8 mouse cellular contexts compared by ENCODE assay signal in genomic region chr4:130668991-130669390, GRCm38 (mm10). TPM values are rescaled to one million over a fixed set of nuclear protein-coding genes. Genes with fewer than 3 reads are reported as not detected.
DNase-seq lines count a peak whose midpoint lies in the region; ATAC-seq and TF ChIP-seq lines count a peak whose summit lies in the region.

No protein-coding gene starts in this region.

- peaks cover 44% of the 10 kb centered on the region for H3K4me1 ChIP-seq in heart, embryonic 12.5 days (replicated peaks)
- peaks cover 13% of the 10 kb centered on the region for H3K4me1 ChIP-seq in thymus, adult 2 months (replicated peaks; ENCODE audit: control insufficient read depth, insufficient read depth, low read length)
- peaks cover 62% of the 10 kb centered on the region for H3K4me1 ChIP-seq in liver, embryonic 15.5 days (replicated peaks)

- no peak for TF ChIP-seq CTCF in thymus, adult 2 months (IDR thresholded peaks at IDR 0.05; ENCODE audit: borderline replicate concordance, control insufficient read depth, extremely low read depth, insufficient read depth, low read length, poor library complexity)

- H3K27me3 ChIP-seq in heart, embryonic 12.5 days (replicated peaks) = no peaks in the 10 kb centered on the region
- H3K27me3 ChIP-seq in thymus, adult 2 months (ENCODE audit: control insufficient read depth, insufficient read depth, low read length) = no peaks in the 10 kb centered on the region
- no peaks in the 10 kb centered on the region for H3K27me3 ChIP-seq in liver, embryonic 15.5 days

- no peak overlapping the region for H3K4me3 ChIP-seq in heart, embryonic 12.5 days
- no peak overlapping the region for H3K4me3 ChIP-seq in thymus, adult 2 months (ENCODE audit: control insufficient read depth, insufficient read depth, low read length)
- H3K4me3 ChIP-seq in liver, embryonic 15.5 days (replicated peaks) = no peak overlapping the region

- H3K9ac ChIP-seq in heart, embryonic 12.5 days = no peak overlapping the region
- H3K9ac ChIP-seq in liver, embryonic 15.5 days = peak overlapping the region; percentile 17; the same call in 1 of the 2 replicates

- H3K36me3 ChIP-seq in heart, embryonic 12.5 days = peaks cover 43% of the 10 kb centered on the region
- peaks cover 43% of the 10 kb centered on the region for H3K36me3 ChIP-seq in thymus, adult 2 months (ENCODE audit: control insufficient read depth, insufficient read depth, low read length)
- H3K36me3 ChIP-seq in liver, embryonic 15.5 days (replicated peaks) = peaks cover 56% of the 10 kb centered on the region

- H3K9me3 ChIP-seq in heart, embryonic 12.5 days (replicated peaks) = no peaks in the 10 kb centered on the region
- H3K9me3 ChIP-seq in liver, embryonic 15.5 days (replicated peaks) = no peaks in the 10 kb centered on the region

- ATAC-seq in heart, embryonic 12.5 days (ENCODE audit: insufficient number of reproducible peaks, low FRiP score) = no peak
- ATAC-seq in liver, embryonic 15.5 days (ENCODE audit: insufficient read depth) = no peak

- H3K4me2 ChIP-seq in heart, embryonic 12.5 days = peak overlapping the region; percentile 27
- H3K4me2 ChIP-seq in liver, embryonic 15.5 days = peak overlapping the region; percentile 36

- 76% methylated on average over 7 of the region's 7 CpGs for WGBS in heart, embryonic 12.5 days
- 53% methylated on average over 7 of the region's 7 CpGs for WGBS in thymus, adult 2 months
- 67% methylated on average over 7 of the region's 7 CpGs for WGBS in liver, embryonic 15.5 days (ENCODE audit: insufficient replicate concordance)

- no peak overlapping the region for H3K27ac ChIP-seq in heart, embryonic 12.5 days (ENCODE audit: poor library complexity, severe bottlenecking)
- peak overlapping the region; percentile 7; the same call in 1 of the 2 replicates for H3K27ac ChIP-seq in thymus, adult 2 months (ENCODE audit: control insufficient read depth, insufficient read depth, low read length)
- peak overlapping the region; percentile 54; the same call in 1 of the 2 replicates for H3K27ac ChIP-seq in liver, embryonic 15.5 days (replicated peaks)

- no peak for TF ChIP-seq POLR2A in thymus, adult 2 months (IDR thresholded peaks at IDR 0.05; ENCODE audit: control insufficient read depth, extremely low read depth, insufficient read depth, low read length, poor library complexity)

- no peak for DNase-seq in heart, postnatal 4 days
- no peak for DNase-seq in thymus, adult 2 months
- no peak for DNase-seq in thymus, postnatal 4 days
- DNase-seq in cerebellum, postnatal 25 days = no peak
- no peak for DNase-seq in cerebellum, postnatal 4 days (ENCODE audit: low spot score in 2 of 2)
- no peak for DNase-seq in ovary, postnatal 36 days (ENCODE audit: low spot score)

RNA-seq across cellular contexts. Expression of gene Pum1, which starts 5.9 kb away (rescaled TPM):
- 68.7 and 70.2 TPM in 2 replicates for polyA plus RNA-seq in heart, embryonic 12.5 days (2016; fragmentation: Nextera tagmentation; extraction: Ambion mirVana)
- 10 to 100 TPM; 64.1 to 67.2 TPM for total RNA-seq in heart, postnatal 4 days (2021)
- polyA plus RNA-seq in thymus, adult 2 months (2012; rRNA removed) = 95.4 and 102 TPM in 2 replicates
- 31.7 and 35.7 TPM in 2 replicates for polyA plus RNA-seq in liver, embryonic 15.5 days (2015; fragmentation: Nextera tagmentation; extraction: Ambion mirVana)
